Mouse (Mus musculus) ovary, adult 2 months (tissue): Measurements from ENCODE around the gene Ang. TPM values are rescaled to one million over a fixed set of nuclear protein-coding genes. Genes with fewer than 3 reads are reported as not detected.

Experiments used
- polyA plus RNA-seq: library from polyadenylated mRNA; depleted of rRNA; stranded (reverse); fragments of >200 nt; gene quantifications from 2 replicates; pipeline ENCODE4 v1.2.3, GENCODE M21; 2012; rRNA removed

Gene Ang
- 10.7 and 12.1 TPM in 2 replicates for polyA plus RNA-seq

GRCm38 (mm10) chr14:51090921-51091900 is at the start of gene Ang, which contains the start of gene Rnase4:
TSS of gene Ang (plus strand) at chr14:51091150.
TSS of gene Rnase4 (plus strand) at chr14:51091077.

DNA sequence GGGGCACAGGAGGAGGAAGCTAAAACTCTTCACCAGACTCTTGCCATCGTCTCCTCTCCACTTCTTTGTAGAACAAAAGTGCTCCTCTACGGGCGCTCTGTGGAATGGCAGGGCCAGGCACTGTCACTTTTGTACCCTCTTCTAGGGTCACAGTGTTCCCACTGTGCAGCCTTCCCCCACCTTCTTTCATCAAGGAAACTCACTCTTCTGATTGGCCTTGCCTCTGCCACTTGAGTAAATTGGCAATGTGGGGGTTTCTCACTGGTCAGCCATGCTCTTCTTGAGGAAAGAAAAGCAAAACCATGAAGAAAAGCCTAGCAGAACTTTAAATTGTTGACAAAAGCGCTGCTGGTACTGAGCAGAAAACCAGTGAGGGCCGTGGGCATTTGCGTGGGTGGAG is 49.2 kb upstream of the Ang start, which contains the start of gene Rnase9:
Gene Rnase9, minus strand, starts transcription at position 101 of the 400 bp plus-strand sequence.

DNA sequence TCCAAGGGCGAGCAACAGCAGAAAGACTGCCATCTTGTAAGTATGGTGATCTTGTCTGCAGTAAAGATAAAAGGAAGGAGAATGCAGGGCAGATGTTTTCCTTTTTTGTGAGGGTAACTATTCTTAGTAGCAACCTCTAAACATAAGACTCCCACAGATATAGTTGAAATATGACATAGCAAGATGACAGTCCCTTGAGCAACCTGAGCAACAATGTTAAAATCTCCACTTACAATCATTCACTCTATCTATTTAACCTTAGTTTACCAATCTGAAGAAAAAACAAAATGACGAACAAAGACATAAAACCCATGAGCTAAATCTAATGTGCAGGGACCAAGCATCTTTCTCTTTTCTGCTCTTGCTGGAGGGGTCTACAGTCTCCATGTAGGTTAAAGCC is 40.9 kb upstream of the Ang start, which contains the start of gene Rnase11:
Gene Rnase11, minus strand, starts transcription at position 101 of the 400 bp plus-strand sequence.

GRCm38 (mm10) chr14:51057401-51057831 is 33.5 kb upstream of the Ang start, which contains the start of gene Rnase12:
TSS of gene Rnase12 (minus strand) at chr14:51057661.

DNA sequence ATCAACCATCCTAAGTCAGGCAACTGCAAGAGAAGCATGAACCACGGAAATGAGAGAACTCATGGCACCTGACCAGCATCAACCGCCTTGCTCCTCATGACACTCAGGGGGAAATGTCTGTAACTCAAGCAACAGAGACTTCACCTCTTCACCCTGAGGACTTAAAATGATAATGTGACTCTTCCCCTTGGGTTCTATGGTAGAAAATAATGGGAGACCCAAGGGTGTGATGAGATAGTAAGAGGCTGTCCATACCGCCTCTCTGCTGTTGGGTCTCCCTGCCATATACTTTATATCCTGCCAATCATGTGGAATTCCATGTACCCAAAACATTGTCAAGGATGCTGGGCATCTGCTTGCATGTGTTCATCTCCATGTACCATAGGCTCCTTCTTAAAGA is 16.6 kb upstream of the Ang start, which contains the start of gene Olfr750:
Gene Olfr750, minus strand, starts transcription at position 101 of the 400 bp plus-strand sequence.

GRCm38 (mm10) chr14:51113916-51114560 is 23.1 kb downstream of the Ang start, which contains the start of gene Eddm3b:
TSS of gene Eddm3b (plus strand) at chr14:51114426.

DNA sequence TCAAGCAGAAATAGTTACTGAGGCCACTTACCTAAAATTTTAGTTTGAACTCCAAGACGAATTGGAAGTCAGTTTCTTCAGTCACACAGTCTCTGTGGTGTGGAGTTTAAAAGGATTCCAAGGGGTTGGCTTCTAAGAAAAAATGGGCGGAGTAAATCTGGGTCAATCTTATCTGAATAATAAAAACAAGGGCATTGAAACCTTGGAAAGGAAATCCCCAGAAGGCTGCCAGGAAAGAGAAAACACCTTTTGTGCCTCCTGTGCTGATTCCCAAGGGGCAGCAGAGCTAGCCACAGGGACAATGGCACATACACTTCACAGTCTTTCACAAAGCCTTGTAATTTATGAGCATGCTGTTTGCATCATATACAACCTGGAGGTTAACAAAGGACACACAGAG is 55.7 kb downstream of the Ang start, which contains the start of gene Rnase1:
Gene Rnase1, minus strand, starts transcription at position 101 of the 400 bp plus-strand sequence.

Other genes starting within 250 kb of the Ang start
- 31.4 and 33.2 TPM in 2 replicates for gene Tep1, start 220.6 kb upstream of the Ang start, polyA plus RNA-seq
- 0.29 and 0.79 TPM in 2 replicates for gene Klhl33, start 193.6 kb upstream of the Ang start, polyA plus RNA-seq
- gene Osgep, start 166.3 kb upstream of the Ang start, polyA plus RNA-seq, result 182 and 229 TPM in 2 replicates
- gene Apex1, start 166.2 kb upstream of the Ang start, polyA plus RNA-seq, result 48.2 and 69.0 TPM in 2 replicates
- 108 and 127 TPM in 2 replicates for gene Pip4p1, start 160.3 kb upstream of the Ang start, polyA plus RNA-seq
- 26.6 and 29.7 TPM in 2 replicates for gene Pnp, start 160.1 kb upstream of the Ang start, polyA plus RNA-seq
- gene Gm49342, start 146.6 kb upstream of the Ang start, polyA plus RNA-seq, result 2.0 TPM in 1 of 2 replicates, not detected in the other
- 0.19 and 0.47 TPM in 2 replicates for gene Pnp2, start 135.2 kb upstream of the Ang start, polyA plus RNA-seq
- 0.10 TPM in 1 of 2 replicates, not detected in the other for gene Rnase10, start 83.4 kb upstream of the Ang start, polyA plus RNA-seq
- not detected in 2 replicates for gene Rnase9, start 49.3 kb upstream of the Ang start, polyA plus RNA-seq
- not detected in 2 replicates for gene Rnase11, start 41.0 kb upstream of the Ang start, polyA plus RNA-seq
- gene Rnase12, start 33.5 kb upstream of the Ang start, polyA plus RNA-seq, result not detected in 2 replicates
- gene Olfr750, start 16.7 kb upstream of the Ang start, polyA plus RNA-seq, result not detected in 2 replicates
- gene Rnase4, start 73 bp upstream of the Ang start, polyA plus RNA-seq, result 110 and 159 TPM in 2 replicates
- gene Eddm3b, start 23.3 kb downstream of the Ang start, polyA plus RNA-seq, result 0.15 TPM in 1 of 2 replicates, not detected in the other
- gene Rnase6, start 32.8 kb downstream of the Ang start, polyA plus RNA-seq, result 3.7 and 4.9 TPM in 2 replicates
- 1.7 and 3.5 TPM in 2 replicates for gene Rnase1, start 55.6 kb downstream of the Ang start, polyA plus RNA-seq
- gene Rnase2b, start 71.1 kb downstream of the Ang start, polyA plus RNA-seq, result not detected in 2 replicates
- gene Ang2, start 108.0 kb downstream of the Ang start, polyA plus RNA-seq, result not detected in 2 replicates
- gene Ear14, start 112.2 kb downstream of the Ang start, polyA plus RNA-seq, result not detected in 2 replicates
- not detected in 2 replicates for gene Rnase2a, start 165.0 kb downstream of the Ang start, polyA plus RNA-seq